Mouse (Mus musculus): ENCODE measurements around the gene Tppp2.
"Not testable (repeated sequence)": the region's sequence is repeated elsewhere in the genome, so short reads cannot be mapped to it uniquely, and the experiment has no call there.

Tppp2 gene

DNA sequence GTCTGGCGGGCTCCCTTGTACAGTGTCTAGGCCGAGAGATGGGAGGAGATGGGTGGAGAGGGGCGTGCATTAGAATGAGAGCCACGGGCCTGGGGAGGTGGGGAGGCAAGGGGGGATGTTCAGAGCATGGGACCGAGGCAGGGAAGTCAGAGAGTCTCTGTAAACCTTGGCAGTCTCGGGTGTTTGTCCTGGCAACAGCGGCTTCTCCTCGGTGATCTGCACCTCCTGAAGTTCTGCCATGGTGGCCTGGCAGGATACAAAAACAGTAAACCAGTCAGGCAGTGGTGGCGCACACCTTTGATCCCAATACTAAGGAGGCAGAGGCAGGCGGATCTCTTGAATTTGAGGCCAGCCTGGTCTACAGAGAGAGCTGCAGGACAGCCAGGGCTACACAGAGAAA, 6.9 kb upstream of the Tppp2 start:
- DNase-seq (ENCODE audit: low read depth, low spot score), result no peak

DNA sequence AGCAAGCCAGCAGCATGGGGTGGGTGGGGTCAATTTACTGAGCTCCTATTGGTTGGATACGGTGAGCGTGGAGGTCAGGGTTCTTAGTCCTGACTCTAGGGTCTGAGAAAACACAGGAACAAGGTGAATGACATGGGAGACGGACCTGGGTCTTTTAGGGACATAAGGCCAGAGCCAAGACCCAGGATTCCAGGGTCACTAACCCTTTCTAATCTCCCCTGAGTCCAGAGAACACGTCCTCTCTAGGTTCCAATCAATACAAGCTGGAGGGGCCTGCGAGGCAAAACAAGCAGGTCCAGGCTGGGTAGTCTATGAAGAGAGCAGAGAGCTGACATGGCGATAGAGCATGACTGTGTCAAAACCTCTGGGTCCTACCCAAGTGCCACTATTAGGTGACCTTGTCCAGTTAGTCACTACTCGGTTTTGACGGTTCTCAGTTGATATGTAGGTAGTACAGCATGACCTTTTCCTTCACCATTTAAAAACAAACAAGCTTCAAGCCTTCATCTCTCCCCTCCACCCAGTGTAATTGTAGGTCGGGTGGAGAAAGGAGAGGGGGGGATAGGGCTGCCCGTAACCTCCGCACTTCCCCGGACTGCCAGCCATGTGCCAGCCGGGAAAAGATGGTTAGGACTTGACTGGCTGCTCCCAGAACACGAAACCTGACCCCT, 5.7 kb upstream of the Tppp2 start:
- no peak for DNase-seq (ENCODE audit: low read depth, low spot score)

DNA sequence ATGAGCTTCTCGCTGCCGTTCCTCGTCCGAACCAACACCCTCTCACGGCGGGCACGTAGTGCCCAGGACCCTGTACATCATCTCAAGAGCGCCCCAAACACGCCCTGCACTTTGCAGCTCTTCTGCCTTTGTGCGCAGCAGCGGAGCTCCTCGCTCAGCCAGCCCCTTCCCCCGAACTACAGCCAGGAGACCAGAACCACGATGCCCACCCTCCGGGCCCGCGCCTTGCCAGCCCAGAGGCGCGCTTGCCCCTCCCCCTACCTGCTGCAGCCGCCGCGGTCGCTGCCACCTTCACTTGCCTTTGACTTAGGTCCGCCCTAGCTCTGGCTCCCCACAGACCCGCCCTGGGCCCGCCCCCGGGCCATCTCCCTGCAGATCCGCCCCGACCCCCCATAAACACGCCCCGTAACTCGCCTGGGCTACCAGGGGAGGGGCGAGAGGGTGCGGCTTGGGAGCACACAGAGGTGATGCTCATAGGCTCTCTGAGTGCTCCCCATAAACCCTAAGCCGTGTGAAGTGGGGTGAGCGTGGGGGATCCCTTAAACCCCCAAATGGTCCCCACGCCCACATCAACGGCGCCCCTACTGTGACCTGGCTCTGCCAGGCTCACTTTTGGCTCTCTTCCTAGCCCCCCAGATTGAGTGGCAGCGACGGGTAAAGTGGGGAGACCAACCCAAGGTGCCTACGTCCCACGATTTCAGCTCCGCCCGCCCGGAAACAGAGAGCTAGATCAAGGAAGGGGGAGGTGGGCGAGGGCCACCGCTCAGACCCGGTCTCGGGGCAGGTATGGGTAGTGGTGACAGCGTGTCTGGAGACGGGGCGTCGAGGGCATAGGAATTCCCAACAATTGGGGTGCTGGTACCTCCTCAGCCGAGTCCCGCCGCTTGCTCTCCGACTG, 4.9 kb upstream of the Tppp2 start:
- no peak for DNase-seq (ENCODE audit: low read depth, low spot score)

DNA sequence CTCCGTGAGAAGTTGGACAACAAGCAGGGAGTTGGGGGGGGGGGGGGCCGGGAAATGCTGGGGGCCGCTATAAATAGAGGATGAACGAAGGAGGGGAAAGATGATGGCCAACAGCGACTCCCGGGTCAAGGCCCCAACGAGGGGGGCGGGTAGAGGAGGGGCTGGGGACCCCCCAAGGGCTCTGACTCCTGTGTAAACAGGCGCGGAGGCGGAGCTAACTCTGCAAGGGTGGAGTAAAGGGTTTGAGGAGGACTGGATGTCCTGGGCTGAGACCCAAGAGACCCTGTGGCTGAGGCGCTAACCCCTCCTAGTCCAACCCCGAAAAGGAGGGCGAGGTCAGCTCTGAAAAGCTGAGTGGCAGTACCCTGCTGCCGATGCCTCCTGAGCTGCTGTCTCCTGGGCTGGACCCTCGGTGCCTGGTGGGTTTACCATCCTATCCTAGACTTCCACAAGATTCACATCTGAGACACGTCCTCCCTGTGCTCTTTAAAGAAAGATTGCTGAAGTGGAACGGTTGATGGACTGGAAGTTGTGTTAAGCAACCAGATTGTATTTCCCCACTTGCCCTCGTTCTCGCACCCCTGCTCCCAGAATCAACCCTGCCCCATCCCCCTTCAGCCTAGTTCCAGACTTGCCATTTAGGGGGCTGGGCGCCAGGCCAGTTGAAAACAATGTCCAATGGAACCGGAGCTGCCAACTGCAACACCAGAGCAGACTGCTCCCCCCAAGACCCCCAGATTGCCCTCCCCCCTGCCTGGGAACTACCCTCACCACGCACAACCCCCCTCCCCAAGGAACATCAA, 4.1 kb upstream of the Tppp2 start, which contains the start of gene Ndrg2:
Ndrg2 (minus strand) TSS at position 199 of the 803 bp plus-strand sequence.
- DNase-seq (ENCODE audit: low read depth, low spot score), result no peak

DNA sequence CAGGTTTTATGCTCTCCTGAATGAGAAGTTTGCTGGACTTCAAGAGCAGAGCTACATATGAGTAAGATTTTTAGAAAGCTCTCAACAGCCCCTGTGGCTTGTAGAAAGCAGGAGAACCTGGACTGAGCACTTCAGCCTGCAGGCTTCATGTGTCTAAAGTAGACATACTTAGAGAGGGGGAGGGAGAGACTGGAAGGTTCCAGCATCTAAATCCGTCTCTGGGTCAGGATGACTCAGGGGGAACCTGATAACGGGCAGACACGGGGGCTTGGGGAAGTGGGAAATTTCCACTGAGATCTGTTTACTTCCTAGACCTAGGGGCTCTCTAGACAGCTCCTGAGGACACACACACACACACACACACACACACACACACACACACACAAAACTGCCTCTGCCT, 3.2 kb upstream of the Tppp2 start:
- no peak for DNase-seq (ENCODE audit: low read depth, low spot score)

DNA sequence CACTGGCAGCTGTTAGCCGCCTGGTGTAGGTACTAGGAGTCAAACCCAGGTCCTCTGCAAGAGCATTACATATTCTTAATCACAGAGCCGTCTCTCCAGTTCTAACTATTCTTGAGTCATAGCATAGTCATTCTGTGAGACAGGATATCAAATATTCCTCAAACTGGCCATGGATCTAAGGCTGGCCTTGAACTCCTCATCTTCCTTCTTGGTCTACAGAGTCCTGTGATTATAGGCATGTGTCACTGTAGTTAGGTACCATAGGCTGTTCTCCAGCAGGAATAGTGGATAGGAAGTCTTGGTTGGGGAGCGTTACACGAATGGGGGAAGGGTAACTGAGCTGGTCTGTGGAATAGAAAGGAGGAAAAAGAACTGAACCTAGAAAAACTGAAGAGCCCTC, 1.7 kb upstream of the Tppp2 start:
- no peak for DNase-seq (ENCODE audit: low read depth, low spot score)

DNA sequence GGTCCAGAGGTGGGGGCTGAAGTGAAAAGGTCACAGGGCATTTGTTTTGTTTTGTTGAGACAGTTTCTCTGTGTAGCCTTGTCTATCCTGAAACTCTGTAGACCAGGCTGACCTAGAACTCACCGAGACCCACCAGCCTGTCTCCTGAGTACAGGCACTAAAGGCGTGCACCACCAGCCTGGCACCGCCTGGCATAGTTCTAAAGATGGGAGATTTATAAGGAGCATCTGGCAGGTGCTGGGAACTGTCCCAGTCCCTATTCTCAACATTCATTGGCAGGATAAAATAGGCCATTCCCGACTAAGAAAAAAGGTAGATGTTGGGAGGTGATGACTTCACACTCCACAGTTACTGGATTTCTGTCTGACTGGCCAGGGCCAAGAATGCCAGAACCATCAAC, 741 bp downstream of the Tppp2 start:
- DNase-seq (ENCODE audit: low read depth, low spot score), result no peak

DNA sequence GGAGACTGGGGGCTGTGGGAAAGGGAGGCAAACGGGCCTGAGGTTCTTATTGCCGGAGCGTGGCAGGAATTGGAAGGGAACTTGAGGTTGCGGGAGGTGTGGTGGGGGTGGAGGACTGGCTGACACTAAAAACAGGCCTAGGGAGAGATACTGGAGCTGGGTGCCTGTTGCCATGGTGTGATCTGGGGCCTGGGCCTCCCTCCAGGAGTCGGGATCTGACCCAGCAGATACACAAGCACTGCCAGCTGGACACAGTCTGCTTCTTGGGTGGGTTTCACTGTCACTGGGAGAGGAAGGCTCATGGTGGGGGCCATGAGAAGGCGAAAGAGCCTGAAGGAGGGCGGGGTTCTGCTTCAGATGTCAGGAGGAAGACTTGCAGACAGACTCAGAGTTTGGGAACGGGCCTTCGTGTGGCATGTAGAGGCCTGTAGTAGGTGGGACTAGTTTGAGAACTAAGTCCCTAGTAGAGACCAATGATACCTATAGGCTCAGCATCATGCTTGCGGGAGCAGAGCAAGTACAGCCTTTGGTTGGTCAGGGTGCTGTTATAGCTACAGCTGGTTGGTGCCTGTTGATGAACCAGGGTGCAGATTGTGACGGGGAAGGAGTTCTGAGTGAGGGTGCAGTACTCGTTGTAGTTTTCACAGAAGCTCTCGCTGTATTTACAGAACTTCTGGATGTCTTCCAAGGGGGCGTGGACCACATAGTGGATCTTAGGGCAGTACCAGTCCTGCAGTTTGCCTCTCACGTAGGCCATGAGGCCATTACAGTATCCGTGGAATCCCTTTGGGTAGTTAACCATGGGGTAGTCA, 3.7 kb downstream of the Tppp2 start:
- no peak for DNase-seq (ENCODE audit: low read depth, low spot score)

DNA sequence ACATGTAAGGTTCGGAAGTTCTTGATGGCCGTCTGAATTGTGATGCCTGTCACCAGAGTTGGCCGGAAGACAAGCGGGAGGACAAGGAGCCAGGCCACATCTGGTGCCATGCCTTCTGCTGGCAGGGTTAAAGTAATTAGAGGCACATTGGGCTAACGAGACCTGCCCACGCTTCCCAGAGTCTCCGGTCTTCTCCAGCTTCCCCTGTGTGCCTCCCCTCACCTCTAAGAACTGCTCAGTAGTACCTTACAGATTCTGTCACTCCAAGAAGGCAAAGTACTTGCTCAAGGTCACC, 4.3 kb downstream of the Tppp2 start, which contains the start of gene Rnase13:
Rnase13 (minus strand) TSS at position 203 of the 295 bp plus-strand sequence.
- no peak for DNase-seq (ENCODE audit: low read depth, low spot score)

DNA sequence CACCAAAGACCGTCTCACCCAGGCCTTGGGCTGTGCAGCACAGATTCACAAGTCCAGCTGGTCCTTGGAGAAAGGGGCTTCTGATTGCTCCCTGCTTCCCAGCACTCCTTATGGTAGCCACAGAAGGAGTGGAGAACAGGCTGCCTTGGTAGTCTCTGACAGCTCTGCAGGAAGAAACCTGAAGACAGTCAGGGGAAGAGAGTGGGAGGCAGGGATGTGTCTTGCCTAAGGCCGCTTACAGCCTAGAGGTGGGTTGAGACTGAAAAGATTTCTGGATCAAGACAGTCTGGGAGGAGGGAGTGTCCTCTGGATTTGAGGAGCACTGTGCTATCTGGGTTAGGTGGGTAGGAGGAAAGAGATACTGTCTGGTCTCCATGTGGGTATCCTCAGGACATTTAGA, 4.7 kb downstream of the Tppp2 start:
- no peak for DNase-seq (ENCODE audit: low read depth, low spot score)

DNA sequence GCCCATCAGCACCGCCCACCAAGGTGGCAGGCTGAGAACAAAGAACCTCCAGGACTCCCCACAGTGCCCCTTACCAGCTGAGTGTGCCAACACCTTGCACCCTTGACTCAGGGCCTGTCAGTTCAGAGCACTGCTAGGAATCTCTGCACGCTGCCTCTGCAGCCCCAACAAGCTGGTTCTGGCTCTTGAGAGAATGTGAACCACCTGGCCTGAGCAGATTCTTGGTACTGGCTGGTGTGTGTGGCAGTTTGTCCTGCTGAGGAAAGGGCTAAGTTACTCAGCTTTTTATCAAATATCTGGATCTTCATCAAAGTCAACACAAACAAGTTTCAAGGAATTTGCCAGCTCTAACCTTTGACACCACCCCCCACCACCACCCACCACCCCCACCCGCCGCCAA, 5.3 kb downstream of the Tppp2 start:
- DNase-seq (ENCODE audit: low read depth, low spot score), result no peak

DNA sequence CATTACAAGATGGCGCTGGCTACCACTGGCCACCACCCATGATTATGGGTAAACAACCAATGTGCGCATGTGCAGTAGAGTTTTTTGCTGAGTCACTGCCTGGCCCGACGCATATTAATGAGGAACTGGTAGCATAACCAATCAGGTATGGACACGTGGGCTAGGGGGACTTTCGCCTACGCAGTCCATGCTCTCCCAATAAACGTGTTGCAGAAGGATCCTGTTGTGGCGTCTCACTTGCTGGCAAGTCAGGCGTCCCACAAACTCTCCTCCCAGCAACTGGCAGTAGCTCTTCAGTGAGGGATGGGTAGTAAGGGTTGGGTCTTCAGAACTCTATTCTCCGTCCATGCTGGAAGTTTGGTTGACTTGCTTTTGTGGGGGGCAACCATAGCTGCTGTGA, 8.7 kb downstream of the Tppp2 start:
- DNase-seq (ENCODE audit: low read depth, low spot score), result not testable (repeated sequence)

DNA sequence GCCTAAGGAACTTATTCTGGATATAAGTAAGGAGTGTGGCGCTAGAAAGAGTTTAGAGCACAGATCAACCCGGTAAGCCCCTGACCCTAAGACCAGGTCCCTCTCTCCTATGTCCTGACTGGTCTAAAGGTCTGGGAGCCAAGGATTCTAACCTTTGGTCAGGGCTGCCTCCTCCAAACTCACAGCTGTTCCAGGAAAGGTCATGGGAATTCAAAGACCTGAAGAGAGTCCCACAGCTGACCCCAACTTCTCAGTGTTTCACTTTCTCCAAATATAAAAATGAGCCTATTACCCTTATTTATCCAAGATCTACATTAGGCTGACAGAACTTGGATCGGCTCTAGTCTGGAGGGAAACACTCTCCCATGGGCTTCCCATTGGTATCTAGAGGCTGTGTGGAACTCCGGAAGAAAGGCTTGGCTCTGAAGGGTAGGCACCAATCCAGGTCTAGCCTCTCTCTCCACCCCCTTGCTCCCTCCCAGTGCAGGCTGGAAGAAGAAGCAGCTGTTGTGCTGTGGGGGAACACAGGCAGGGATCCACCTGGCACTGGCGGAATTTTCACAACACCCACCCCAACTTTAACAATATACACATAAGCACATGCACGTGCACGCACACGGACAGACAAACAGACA, 11.2 kb downstream of the Tppp2 start:
- DNase-seq (ENCODE audit: low read depth, low spot score), result no peak

DNA sequence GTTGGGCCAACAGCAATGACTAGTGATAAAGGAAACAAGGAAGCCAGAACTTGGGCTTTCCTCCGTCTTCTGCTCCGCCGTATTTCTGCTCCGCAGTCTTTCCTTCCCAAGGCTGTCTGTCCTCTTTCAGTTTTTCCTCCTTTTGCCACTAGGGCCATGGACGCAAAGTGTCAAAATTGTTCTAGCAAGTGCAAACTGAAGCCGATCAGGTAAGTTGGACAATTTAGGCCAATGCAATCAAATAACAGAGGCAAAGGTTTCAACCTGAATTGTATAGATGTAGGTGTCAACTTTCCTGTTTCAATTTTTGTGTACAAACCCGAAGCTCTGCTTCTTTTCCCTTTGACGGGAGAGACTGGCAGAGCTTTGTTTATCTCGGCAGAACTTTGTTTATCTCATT, 11.7 kb downstream of the Tppp2 start:
- no peak for DNase-seq (ENCODE audit: low read depth, low spot score)

DNA sequence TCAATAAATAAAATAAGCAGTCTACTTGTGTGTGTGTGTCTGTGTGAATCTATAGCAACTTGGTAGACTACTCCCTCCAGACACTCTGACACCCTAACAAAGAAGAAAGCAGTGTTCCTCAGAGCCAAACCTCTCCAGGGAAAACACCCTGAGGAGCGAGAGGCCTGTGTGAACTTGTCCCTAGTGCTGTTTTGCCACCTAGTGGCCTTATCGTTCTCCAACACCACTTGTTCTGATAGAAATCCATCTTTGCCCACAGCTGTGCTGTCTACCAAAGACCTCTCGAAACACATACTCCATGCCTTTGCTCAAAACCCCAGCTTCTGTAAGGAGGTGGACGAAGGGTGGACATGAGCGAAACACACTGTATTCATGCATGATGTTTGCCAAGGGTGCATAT, 12.6 kb downstream of the Tppp2 start:
- DNase-seq (ENCODE audit: low read depth, low spot score), result no peak

DNA sequence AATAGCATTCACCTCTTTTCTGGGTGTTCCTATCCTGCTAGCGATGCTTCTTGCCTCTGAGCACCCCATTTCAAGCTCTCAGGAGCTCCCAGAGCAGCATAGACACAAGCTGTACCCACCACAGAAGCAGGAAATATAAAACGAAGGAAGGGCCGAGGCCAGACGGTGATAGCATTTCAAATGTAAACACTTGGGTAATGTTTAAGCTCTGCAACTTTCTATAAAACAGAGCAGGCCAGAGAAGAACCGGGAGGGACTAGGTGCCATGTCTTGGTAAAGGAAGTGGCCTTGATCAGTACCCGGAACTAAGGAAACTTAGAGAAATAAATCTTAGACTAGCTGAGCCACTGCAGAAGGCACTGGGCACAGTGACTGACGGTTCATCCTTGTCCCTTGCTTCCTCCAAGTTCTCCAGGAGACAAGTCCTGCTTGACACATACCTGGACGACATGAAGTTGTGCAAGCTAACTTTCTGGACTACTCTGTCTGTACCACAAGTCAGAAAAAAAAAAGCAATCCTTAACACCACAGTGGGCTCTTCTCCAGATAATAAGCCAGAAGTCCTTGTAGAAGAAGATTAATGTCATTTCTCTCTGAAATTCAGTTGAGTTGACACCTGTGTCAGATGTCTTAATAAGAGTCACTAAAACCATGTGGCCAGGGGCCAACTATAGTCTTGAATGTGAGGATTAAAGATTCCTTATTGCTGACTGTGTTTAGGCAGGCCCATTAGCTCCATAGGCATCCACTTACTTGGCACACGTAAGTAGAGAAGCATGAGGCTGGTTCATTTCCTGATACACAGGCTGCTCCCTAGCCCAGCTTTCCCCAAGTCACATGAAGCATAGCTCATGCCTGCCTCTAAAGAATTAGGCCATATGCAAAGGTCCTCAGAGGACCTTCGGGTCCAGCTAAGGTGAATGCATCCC, 14.1 kb downstream of the Tppp2 start:
- DNase-seq (ENCODE audit: low read depth, low spot score), result no peak

DNA sequence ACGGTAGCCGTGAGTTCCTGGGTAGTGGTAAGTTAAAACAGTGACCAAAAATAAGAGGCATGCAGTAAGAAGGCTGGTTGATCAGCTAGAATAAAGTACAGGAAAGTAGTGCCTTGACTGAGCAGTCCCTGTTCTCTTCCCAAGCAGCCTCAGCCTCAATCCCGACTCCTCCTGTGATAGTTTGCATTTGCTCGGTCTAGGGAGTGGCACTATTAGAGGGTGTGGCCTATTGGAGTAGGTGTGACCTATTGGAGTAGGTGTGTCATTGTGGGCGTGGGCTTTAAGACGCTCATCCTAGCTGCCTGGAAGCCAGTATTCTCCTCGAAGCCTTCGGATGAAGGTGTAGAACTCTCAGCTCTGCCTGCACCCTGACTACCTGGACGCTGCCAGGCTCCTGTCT, 20.8 kb downstream of the Tppp2 start:
- DNase-seq (ENCODE audit: low read depth, low spot score), result no peak

DNA sequence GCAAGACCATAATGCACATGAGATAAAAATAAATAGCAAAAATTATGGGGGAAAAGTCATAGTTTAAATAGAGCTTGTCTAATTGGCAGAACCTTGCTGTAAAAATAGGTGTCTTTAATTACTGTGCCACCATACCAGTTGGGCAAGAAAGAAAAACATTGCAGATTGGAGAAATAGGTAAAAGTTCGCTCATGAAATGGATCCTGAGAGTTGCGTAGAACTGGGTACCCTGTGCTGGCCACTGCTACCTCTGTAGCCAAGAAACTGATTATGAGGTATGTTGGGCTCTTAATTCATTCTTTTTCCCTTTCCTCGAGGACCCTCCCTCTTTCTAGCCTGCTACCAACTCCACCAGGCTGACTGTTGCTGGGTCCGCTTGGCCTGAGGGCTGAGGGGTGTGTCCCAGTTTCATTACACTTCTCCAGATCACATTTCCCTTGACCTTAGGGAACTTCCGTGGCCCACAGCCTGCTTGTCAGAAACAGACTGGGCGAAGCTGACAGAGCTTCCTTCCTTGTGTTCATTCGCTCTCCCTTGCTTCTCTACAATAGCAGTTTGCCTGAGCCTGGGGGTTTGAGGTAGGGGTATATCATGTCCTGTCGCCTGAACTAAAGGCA, 22.8 kb downstream of the Tppp2 start:
- no peak for DNase-seq (ENCODE audit: low read depth, low spot score)

DNA sequence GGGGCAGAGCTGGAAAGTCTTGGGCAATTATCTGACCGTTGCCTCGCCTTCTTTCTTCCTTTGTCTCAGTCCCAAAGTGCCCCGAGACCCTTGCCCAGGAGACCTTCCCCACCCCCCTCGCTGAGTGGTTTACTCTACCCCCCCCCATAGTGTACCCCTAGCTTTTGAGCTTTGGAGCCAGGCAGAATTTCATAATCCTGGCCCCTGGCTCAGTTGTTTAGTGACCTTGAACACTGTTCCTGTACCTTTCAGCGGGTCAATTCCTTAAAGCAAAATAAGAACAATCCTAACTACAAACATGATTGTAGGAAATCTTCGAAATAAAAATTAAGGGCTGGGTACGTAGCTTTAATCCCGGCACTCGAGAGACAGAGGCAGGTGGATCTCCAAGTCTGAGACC, 23.4 kb downstream of the Tppp2 start:
- no peak for DNase-seq (ENCODE audit: low read depth, low spot score)

DNA sequence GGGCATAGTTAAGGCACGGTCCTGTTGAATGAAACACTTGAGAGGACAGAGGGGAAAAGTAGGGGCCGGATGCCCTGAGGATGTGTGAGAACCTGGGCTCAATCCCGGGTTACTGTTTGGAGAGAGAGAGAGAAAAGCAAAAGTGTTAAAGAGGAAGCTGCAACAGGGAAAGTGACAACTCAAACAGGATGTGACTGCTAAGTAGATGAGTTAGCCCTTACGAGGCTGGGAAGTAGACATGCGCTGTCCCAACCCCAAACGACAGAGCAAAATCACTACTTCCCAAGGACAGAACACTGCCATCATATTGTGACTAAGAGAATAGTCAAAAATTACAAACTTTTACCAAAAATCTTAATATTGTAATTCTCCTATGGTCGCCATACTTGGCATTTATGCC, 24.0 kb downstream of the Tppp2 start:
- DNase-seq (ENCODE audit: low read depth, low spot score), result no peak
